Mouse (Mus musculus) gastrocnemius, adult 18-20 months (tissue): ENCODE results near the gene Frmd4a. TPM values are rescaled to one million over a fixed set of nuclear protein-coding genes. Genes with fewer than 3 reads are reported as not detected.
A peak's percentile ranks its signal among the peaks of the same experiment; 100 is the strongest.
"Not testable (repeated sequence)": the region's sequence is repeated elsewhere in the genome, so short reads cannot be mapped to it uniquely, and the experiment has no call there.

ENCODE experiments used
- DNase-seq: peaks from one replicate; pipeline ENCODE4 v3.0.0; 2021; ENCODE audit warnings: low spot score
- total RNA-seq, 2 experiments: library from RNA; stranded (reverse); gene quantifications; 2 replicates each; pipeline ENCODE4 v1.2.3; 2021

The Frmd4a gene
- total RNA-seq, 2 experiments from 2014 or later: 2.6 to 3.6 TPM

DNA sequence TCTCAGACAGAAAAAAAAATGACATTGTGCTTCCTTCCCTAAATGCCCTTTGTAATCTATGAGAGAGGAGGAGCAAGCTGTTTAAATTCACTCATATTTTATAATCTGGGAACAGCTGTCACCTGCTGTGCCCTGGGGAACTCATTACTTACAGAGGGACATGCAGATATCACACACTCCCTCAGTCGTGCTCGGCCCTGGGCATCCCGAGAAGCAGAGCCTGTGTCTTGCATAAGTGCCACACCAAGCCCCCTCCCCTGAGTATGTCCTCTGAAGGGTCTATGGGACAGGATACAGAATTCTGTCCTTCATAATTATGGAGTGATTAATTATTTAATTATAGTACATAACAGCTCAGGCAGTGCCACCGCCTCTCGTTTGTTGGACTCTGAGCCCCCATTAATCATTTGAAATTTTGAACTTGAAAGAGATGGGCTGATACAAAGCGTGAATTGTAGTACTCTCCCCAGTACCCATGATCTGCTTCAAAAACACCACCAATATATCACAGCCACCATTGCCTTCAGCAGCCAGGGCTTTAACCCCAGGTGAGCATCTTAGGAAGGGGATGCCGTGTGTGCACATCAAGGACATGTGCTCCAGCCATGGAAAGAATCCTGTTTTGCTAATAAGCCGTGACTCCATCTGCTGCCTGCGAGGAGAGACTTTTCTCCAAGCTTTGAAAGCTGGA is 177.0 kb downstream of the Frmd4a start:
- DNase-seq: no peak

DNA sequence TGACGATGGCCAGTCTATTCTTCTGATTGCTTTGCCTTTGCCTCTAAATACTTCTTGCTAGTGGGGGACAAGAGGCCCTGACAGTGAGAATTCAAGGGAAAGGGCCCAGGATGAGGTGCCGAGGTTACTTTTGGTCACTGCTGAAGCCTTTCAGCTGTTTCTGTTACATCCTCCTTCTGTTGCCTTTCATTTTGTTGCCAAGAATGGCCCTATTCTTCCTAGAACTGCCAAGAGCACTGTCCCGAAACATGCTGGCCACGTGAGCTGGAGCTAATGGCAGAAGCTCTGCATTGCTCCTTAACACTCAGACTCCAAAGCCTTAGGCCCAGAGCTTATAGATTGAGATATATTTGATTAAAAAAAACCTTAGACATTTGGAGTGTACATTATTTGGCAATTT is 178.5 kb downstream of the Frmd4a start:
- DNase-seq: no peak

DNA sequence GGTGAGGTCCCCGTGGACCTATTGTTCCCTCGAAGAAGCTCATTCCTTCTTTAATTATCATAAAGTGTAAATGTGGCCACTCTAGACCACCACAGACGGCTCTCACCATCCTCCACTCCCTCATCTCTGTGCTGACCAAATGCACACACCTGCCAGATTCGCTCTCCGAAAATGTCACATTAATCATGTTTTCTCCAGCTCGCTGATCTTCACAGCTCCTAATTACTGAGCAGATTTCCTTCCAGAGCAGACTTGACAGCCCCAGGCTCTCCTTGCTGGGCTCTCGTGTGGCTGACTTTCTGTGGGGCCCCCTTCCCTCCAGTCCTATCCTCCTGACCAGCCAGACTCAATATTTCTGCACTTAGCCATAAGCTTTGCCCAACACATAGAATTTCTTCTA is 191.7 kb downstream of the Frmd4a start:
- no peak for DNase-seq

DNA sequence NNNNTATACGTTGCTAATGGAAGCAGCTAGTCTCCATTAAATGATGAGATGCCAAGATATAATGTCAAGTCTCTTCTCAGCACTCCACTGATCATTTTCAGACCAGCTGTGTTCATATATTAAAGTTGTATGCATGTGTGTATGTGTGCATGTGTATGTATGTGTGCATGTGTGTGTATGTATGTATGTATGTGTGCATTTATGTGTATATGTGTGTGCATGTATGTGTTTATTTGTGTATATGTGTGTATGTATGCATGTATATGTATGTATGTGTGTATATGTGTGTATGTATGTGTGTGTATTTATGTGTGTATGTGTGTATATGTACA is 204.9 kb downstream of the Frmd4a start:
- DNase-seq: no peak

DNA sequence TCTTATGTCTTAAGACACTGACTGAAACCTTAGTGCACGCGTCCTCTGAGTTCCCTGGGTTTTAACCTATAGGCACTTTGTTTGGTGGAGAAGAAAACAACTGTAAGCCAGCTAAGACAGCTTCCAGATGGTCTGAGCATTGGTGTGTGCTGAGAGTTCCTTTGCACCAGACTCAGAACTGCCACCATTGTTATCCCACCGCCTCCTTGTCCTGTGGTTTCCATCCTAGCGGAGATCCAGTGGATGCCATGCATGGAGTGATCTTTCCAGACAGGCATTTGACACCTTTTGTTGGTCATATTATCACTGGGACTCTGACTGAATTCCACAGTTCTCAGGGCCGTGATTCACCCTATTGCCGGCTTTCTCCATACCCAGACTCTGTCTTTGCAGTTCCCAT is 205.8 kb downstream of the Frmd4a start:
- no peak for DNase-seq

DNA sequence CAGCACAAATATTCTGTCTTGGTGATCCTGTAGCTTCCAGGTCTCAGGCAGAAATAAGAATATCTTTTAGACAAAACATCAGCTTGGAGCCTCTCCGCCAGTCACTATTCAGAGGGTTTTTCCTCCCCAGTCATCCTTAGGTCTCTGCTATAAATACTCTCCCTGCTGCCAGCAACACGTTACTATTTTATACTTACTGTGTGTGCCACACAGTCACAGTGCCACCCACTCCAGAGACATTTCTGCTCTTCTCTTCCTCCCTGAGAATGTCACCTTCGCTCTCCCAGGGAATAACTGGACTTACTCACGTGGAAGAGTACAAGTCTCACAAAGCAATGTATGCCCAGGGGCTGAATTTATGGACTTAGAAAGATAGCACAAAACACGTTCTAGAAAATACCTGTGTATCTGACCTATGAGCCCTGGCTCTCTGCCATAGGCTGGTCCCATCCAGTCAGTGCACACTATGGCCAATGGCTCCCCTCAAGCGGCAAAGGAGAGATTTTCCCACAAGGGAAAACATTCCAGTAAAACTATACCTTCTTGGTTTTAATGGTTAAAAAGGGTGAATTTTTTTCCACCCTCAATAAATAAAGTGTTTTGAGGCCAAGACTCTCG is 209.5 kb downstream of the Frmd4a start:
- no peak for DNase-seq

DNA sequence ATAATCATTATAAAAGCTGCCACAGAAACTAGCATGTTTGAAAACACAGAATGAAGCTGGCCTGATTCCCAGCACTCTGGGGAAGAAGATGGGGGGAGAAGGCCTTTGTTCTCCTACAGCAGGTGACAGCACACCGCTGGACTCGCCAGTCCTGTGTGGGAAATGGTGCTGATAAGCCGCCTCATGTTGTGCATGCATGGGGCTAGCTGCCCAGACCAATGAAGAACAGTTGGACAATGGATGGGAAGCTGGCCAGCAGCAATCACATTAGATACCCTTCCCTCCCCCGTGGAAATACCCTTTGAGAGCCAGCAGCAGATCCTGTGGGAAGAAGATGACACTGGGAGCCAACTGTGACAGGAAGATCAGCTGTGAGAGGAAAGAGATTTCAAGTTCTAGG is 210.0 kb downstream of the Frmd4a start:
- no peak for DNase-seq

DNA sequence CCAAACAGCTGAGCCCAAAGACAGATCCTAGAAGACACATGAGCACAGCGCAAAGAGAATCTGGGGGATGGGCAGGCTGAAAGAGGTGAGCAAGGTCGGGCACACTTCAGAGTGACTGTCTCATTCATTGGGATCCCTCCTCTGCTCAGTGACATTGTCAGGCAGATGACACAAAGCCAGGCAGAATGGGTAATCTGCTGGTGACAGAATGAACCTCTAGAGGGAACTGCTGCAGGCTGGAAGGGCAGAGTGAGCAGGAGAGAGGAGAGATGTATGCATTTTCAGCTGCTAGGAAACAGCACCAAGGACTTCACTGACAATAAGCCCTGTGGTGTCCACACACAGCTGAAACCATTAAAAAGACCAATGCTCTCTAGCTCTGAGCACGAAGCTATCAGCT is 211.0 kb downstream of the Frmd4a start:
- DNase-seq: no peak

DNA sequence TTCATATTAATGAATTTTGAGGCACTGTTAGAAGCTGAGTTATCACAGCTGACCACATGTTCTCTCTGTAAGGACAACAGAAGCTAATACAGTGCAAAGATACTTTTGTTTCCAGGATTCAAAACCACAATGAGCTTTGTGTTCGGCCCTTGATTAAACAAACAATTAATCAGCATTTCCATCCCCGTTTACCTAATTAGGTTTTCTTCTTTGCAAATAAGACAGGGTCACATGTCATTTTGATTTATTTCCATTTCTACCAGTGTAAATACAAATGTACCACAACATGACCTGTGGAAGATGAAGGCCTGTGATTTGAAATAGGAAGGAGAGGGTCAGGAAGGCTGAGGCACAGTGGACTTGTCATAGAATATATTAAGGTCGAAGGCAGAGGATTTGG is 214.8 kb downstream of the Frmd4a start:
- no peak for DNase-seq

DNA sequence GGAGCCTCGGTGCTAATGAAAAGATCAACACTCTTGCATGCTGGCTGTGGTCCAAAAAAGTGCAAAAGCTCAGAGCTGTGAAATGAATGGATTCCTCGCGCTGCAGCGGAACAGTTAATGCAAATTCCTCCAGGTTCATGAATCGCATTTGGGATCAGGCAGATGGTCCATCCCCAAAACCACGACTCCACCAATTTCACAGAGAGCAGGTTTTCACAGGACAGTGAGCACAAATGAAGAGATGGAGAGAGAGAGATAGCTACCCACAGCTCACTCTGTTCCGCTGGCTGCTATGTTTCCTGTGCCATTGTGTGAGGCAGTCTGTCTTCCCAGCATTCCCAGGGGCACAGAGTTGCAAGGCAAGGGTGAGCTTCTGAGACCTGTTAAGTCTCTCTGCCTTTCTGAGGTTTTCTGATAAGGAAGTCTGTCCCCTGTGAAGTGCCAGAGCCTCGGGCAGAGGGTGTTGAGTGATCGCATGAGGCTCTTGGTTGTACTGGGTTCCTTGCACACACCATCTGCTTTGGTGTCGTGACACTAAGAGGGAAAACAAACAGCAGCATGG is 215.3 kb downstream of the Frmd4a start:
- DNase-seq: no peak

DNA sequence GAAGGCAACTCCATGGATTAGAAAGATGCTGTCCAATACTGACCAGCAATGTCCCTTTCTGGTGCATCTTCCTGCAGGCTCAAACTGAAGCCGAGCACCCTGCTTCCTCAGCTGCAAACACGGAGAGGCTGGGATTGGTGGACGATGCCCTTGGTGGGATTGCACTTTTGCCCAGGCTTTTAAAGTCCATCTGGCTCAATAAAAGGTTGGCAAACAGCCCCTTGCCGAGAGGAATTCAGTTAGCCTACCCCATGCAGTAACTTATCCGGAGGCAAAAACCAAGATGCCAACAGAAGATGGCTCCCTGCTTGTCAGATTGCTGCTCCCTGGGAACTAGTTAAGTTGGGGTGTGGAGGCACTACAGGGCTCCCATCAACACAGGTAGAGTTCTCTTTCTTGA is 220.2 kb downstream of the Frmd4a start:
- DNase-seq: no peak

DNA sequence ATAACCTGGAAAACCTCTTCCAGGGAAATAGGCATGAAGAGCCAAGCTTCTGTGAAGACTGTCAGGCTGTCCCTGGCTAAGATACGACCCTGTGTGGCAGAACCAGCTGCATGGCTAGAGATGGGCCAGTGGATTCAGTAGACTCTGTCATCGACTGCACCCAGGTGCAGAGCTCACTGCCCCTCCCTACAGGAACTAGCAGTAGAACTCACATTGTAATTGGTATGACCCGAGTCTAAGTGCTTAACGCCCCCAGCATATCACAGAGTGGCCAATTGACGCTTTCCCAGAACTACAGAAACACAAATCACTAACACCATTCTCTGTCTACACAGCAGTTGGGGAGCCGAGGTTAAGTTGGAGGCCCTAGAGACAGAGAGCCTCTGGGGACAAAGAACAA is 232.2 kb downstream of the Frmd4a start:
- DNase-seq: no peak

DNA sequence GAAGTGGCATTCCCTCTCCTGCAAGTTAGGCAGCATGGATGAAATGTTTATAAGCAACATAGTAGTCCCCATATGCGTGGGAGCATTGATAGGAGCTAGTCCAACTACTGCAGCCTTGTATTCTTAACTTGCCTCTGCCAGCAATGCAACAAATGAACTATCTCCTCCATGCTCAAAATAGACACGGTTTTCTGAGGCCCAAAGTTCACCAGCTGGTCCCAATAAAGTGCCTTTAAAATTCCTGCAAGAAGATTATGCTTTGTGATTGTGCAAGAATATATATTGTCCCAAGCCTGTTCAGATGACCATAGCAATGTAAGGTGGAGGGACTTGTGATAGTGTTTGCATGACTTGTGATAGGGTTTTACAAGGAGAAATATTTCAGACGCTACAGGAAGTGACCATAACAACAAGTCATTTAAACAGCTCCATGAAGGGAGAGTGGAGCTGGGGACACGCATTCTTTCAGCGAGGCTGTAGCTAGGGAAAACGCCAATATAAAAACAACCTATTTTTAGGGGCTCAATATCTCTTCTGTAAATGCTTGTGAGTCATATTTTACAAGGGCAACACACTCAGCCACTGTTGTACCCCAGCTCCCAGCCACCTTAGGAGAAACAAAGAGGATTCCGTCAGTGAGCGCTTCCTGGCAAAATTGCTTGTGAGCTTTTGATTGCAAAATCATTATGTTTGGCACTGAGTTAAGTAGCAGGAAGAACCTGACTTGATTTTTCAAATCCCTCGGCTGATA is 235.2 kb downstream of the Frmd4a start:
- peak; percentile 1 for DNase-seq

DNA sequence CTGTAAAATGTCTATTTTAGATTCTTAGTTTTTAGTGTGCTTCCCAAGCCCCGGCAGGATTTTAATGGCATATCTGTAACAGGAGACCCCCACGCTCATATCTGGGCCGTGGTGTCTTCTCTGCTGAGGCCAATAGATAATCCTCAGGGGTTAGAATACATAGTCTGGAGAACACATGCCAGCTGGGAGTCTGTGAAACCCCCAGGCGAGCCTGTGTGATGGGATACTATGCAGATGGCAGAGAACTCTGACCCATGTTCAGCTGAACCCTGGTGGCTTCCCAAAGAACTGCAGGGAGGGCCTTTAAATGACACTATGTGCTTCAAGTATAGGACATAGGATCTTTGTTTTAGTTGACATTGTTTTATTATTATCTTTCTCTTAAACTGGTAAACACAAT is 235.8 kb downstream of the Frmd4a start:
- peak; percentile 20 for DNase-seq

DNA sequence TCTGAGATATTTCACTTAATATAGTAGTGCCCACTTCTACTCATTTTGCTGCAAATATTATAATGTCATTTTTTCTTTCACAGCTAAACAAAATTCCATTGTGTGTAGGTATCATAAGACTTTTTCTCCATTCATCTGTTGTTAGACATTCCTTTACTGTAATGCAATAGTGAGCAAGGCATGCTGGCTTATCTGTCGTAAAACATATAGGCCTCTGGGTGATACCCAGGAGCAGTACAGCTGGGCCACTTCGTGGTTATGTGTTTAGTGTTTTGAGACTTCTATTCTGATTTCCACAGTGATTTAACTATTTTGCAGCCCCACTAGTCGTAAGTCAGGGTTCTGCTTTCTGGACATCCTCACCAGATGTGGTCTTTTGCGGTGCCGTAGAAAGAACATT is 236.6 kb downstream of the Frmd4a start:
- DNase-seq: no peak

DNA sequence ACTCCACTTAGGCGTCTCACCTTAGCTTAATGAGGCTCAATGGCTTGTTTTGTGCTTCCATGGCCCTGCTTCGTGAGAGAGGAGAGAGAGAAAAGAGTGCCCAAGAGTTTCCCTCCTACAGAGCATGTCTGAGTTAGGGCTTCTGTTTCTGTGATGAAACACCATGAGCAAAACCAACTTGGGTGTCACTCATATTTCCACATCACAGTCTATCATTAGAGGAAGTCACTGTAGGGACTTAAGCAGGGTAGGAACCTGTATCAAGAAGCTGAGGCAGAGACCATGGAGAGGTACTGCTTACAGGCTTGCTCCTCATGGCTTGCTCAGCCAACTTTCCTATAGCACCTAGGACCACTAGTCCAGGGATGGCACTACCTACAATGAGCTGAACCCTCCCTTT is 238.7 kb downstream of the Frmd4a start:
- DNase-seq: no peak

DNA sequence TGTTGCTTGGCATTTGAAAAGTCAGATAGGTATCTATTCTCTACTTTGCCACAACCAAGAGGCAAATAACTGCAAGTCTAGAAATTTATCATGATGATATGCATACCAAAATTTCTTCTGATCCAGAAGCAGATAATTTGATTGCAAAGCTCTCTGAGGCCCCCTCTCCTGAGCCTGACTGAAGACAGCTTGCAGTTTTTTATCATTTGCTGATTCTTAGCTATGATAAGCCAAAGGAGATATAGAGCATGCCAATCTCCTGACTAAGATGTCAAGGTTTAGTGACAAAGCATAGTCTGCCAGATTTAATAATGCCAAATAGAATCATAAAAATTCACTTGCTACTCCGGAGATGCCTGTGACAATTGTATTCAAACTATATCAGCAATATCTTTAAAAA is 240.1 kb downstream of the Frmd4a start:
- DNase-seq: no peak

DNA sequence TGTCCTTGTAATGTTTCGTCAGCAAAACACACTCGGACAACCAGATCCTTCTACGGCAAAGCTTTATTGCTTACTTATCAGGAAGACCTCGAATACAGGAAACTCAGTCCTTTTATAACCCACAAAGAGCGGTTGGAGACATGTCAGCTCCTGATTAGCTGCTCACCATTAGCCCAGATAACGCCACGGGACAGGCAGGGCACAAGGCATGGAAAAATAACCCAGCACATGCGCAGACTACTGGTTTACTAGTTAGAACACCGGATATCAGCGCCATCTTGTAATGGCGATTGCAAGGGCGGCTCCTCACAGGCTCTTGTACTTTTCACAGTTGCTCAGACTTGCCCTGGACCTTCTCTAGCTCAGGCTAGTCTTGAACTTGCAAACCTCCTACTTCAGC is 241.3 kb downstream of the Frmd4a start:
- DNase-seq: not testable (repeated sequence)

DNA sequence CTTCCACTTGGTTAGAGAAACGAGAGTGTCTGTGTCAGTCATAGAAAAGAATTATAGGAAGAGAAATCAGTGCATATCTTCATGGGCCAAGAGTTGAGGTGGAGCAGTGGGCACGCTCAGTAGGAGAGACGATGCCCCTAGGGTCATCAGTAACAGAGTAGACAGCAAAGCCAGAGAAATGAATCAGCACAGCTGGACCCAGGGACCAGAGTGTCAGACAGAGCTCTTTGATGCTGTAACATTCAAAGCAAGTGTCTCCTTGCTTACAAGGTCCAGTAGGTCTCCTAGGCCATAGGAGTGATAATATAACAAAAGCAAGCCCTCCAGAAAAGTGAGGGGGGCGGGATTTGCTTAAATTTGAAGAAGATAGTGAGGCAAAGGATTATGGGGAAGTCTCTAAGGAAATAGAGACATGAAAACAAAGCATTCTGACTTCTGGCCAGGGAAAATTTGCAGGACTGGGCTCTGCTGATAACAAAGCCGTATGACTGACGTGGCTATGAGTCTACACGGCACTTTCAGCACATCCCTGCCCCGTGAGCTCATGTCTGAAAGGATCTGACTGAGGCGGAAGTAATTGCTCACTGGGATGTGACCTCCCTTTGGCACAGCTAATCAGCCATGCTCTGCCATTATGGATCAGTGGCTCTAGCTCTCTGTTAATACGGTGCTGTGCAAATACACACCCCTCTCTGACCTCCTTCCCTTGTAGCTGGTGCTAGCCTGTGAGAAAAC is 243.0 kb downstream of the Frmd4a start:
- DNase-seq: no peak

DNA sequence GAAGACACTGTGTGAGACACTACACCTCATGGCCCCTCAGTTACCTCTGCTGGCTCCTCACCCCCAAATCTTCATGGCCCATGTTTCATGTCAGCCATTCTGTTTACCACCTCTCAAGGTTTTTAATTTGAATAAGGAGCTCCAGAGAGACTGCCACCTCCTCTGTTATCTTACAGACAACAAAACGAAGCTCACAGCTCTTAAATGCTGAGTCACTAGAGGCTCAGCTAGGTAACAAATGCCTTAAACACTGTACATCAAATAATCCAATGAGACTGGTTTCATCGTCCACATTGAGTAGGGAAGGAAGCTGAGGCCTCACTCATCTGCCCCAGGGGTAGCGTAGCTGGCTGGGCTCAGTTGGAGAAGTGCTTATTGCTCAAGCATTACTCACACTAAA is 245.2 kb downstream of the Frmd4a start:
- DNase-seq: no peak

DNA sequence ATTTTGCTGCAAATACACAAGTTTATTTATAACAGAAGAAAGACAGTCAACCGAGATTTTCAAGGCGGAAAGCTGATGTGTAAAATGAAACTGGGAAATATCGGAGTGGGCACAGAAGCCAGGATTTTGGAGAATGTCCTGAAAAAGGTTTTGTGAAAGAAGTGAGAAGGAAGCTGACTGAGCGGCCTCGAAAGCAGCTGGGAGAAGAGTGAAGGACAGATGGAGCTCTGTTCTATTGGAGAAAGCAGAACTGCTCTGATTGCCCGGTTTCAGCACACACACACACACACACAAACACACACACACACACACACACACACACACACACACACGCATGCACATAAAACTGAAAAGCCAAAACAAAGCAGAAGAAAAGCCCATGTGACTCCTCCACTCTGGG is 249.9 kb downstream of the Frmd4a start:
- no peak for DNase-seq

DNA sequence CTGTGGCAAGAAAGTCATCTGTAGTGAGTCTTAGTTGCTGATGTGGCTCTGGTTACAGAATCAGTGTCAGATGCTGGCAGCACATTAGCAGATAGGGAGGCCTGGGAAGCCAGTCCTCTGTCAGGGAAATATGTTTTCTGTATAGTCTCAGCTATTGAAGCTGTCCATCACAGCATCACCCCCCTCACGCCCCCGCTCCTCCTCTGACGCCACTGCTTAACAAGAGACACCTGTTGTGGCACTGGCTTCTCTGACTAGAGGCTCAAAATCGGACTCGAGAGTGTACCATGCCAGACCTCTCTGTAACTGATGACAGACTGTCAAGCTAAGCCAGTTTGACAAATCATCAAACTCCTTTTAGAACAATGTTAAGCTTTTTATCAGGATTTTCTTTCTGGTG is 265.3 kb downstream of the Frmd4a start:
- no peak for DNase-seq
